Mouse (Mus musculus): ENCODE measurements around the gene Arfrp1.

Arfrp1 gene

DNA sequence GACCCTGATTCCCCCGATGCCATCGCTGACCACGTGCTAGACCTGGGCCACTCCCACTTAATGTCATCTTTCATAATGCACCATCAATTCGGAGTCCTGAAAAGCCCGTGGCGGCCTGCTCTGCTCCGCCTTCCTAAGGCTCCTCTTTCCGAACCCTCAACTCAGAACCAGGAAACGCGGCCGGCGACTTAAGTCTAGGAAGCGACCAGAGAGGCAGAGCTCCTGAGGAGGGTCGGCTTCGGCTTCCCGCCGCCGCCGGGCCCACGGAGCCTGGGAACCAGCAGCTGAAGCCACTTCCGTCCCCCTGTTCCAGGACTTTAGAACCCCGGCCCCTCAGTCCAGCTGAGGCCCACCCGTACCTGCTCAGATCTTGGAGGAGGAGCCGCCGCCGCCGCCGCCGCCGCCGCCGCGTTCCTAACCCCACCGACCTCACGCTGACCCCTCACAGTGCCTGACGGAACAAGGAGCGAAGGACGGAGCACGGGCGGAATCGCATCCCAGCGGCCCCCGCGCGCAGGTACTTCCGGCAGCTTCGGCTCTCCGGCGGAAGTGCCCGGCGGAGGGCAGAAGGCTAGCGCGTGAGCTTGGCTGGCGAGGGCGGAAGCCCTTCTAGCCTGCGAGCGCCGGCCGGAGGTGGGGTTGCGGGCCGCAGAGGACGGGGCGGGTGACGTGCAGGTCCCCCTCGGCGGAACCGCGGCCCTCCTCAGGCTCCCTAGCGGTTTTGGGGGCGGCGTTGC lies at the start of gene Arfrp1, which contains the start of gene Zgpat:
Gene Arfrp1, minus strand, starts transcription at position 545 of the 737 bp plus-strand sequence.
Gene Zgpat, plus strand, starts transcription at position 69 of the 737 bp plus-strand sequence.
- peak; percentile 86 for DNase-seq

DNA sequence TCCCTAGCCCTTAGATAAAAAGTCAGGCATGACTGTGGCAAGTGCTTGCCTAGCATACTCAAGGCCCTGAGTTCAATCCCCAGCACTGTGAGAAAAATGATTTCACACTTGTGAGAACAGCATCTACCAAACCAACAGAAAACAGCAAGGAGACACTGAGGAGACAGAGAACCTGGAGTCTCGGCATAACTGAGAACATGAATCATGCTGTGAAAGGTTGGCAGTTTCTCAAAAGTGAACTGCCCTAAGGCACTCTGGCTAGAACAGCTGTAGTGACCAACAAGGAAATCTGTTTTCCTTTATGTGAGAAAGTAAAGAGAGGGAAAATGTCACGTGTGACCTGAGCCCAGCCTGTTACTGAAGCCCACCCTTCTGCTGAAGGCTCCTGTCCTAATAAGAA lies 47.9 kb upstream of the Arfrp1 start:
- no peak for DNase-seq

- DNase-seq = peak; percentile 56
These were observed 45.7 kb upstream of the Arfrp1 start for GRCm38 (mm10) chr2:181410760-181411473.

DNA sequence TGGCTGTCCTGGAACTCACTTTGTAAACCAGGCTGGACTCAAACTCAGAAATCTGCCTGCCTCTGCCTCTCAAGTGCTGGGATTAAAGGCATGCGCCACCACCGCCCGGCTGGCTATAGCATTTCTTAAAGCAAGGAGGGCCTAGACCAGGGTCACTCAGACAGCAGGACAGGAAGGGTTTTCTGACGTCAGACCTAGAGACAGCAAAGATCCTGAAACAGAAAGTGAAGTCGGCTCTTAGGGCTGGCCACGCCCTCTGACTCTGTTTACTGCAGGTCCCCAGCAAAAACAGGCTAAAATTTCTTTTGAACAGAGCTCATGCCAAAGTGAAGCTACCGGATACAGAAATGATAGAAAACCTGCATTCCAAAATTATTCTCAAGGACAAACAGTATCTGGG lies 44.4 kb upstream of the Arfrp1 start:
- DNase-seq = no peak

DNA sequence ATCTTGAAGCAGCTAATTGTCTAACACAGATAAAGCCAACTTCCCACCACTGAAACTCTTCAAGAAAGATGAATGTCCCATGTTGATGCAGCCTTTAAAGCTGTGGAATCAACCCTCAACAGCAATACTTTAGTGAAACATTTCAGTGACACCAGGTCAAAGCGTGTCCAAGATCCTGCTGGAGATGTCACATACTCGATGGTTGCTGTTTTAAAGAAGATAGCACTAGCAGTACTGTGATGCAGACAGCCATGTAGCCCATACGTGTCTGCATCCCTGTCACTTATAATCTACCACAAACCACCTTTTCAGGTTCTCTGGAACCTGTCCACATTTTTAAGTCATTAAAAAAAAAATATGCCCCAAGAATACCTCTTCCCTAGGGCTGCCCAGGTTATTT lies 38.5 kb upstream of the Arfrp1 start:
- DNase-seq = no peak

- DNase-seq = no peak
These were observed 36.3 kb upstream of the Arfrp1 start for GRCm38 (mm10) chr2:181401497-181401896.

GRCm38 (mm10) chr2:181397207-181397761 lies 32.1 kb upstream of the Arfrp1 start:
- no peak for DNase-seq

- no peak for DNase-seq
These were observed 28.9 kb upstream of the Arfrp1 start for GRCm38 (mm10) chr2:181394086-181394485.

DNA sequence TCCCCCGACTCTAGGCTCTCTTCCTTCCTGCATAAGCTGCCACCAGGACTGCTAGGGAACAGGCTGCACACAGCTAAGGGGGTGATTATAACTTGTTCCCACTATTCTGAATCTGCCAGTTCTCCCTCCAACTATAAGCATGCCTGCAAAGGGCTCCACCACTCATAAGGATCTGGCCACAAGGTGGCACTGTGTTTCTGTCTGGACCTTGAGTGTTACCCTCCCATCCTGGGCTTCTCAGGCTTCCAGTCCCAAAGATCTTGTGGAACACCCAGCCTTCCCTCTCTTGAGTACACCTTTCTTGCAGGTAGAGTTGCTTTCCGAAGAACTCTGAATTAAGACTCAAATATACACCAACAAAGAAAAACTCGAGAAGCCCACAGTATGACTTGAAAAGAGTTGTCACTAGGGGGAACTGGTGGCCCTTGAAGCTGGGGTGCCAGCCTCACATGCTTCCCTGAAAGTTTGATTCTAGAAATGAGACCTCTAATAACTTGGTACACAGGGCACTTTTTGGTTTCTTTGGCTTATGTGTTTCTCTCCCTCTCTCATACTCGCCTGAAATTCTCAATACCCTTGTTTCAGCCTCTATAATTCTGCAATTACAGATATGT lies 27.5 kb upstream of the Arfrp1 start:
- DNase-seq = peak; percentile 72

GRCm38 (mm10) chr2:181391541-181391940 lies 26.3 kb upstream of the Arfrp1 start:
- DNase-seq = no peak

GRCm38 (mm10) chr2:181391022-181391421 lies 25.8 kb upstream of the Arfrp1 start:
- DNase-seq = no peak

- DNase-seq = no peak
These were observed 25.1 kb upstream of the Arfrp1 start for GRCm38 (mm10) chr2:181390136-181390870.

- no peak for DNase-seq
These were observed 21.5 kb upstream of the Arfrp1 start for GRCm38 (mm10) chr2:181386663-181387210.

- DNase-seq = no peak
These were observed 20.7 kb upstream of the Arfrp1 start for GRCm38 (mm10) chr2:181385885-181386284.

- DNase-seq = no peak
These were observed 19.8 kb upstream of the Arfrp1 start for GRCm38 (mm10) chr2:181384919-181385391.

DNA sequence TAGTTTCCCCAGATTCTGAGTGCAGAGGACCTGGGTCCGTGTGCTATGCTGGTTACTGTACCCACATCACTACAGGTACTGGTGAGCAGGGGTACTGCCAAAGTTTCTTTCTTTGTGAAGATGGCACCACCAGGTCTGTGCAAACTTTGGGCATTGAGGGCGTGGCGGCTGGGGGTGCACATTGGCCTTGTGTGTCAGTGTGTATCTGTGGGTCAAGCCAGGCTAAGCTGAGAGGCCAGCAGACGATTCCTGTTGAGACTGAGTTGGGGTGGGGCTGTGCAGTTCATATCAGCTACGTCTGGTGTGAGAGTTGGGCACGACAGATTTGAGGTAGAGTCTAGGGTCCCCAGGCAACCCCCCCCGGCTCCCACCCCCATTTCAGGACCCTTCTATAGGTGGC lies 19.3 kb upstream of the Arfrp1 start:
- no peak for DNase-seq

DNA sequence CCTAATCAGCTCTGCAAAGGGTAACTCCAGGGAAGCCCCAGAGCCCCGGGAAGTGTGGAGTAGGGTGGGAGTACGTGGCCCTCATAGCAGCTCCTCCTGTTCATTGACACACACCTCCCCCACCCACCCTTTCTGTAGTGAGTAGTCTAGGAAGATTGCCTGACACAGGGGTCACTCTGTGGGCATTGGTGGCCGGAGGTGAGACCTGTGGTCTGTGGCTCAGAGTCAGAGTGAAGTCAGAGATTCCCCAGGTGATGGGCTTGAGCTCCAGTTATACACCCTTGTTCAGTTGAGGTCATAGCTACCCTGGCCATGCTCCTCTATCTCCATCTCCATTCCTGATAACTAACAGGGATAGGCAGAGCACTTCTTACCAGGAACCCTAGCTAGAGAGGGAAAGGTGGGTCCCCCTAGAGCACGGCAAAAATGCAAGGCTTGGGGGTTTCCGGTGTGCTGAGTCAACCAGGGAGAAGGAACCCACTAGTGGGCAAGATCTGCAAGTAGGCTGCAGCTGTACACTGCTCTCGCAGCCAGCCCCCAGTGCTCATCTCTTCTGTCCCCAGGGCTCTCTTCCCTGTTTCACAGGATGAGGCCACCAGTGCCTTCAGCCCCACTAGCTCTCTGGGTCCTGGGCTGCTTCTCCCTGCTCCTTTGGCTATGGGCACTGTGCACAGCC lies 16.6 kb upstream of the Arfrp1 start:
- no peak for DNase-seq

DNA sequence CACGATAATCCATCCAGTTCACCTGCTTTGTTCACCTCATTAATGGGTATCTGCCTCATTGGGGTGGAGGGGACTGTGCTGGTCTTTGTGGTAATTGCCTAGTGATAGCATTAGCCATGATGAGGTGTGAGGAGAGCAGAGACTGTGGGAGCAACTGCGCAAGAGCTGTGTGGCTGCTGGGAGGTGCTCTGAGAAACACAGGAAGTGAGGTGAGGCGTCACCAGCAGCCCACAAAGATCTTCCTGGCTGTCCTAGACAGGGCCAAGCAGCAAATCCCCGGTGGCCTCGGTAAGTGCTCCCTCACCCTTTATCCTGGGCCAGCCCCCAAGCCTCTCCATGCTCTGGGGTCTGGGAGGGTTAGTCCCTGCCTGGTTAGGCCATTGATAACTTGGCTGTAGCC lies 15.9 kb upstream of the Arfrp1 start:
- DNase-seq = no peak

- DNase-seq = no peak
These were observed 15.0 kb upstream of the Arfrp1 start for GRCm38 (mm10) chr2:181380251-181380650.

DNA sequence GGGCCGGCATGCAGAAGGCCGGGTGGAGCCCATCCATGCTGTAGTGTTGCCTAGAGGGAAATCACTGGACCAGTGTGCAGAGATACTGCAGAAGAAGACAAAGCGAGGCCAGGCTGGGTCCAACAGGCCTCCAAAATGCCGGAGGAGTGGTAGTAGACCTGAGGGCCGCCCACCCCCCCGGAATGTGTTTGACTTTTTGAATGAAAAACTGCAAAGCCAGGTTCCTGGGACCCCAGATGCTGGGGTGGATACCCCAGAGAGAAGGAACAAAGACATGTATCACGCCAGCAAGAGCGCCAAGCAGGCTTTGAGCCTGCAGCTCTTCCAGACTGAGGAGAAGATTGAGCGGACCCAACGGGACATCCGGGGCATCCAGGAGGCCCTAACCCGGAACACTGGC lies 14.6 kb upstream of the Arfrp1 start, which contains the start of gene Lime1:
Gene Lime1, plus strand, starts transcription at position 301 of the 400 bp plus-strand sequence.
- DNase-seq = no peak

GRCm38 (mm10) chr2:181378701-181379100 lies 13.5 kb upstream of the Arfrp1 start:
- no peak for DNase-seq

DNA sequence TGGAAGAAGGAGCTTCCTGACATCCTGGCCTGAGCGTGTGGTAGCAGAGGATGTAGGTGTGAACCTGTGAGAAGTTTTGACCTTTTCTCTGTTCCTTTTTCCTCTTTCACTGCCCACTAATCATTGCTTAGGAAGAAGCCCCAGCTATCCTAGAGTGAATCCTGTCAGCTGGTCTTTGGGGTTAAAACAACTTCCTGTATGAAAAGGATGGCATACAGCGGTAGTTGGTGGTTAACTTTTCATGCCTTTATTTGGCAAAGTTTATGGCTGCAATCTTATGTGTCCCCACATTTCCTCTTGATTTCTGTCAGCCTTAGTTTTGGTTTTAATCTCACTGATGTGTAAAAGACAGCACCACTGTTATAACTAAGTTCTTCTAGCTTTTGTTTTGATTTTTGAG lies 12.0 kb upstream of the Arfrp1 start:
- DNase-seq = no peak
